11 mouse cellular contexts compared by ENCODE assay signal in the genomic region with DNA sequence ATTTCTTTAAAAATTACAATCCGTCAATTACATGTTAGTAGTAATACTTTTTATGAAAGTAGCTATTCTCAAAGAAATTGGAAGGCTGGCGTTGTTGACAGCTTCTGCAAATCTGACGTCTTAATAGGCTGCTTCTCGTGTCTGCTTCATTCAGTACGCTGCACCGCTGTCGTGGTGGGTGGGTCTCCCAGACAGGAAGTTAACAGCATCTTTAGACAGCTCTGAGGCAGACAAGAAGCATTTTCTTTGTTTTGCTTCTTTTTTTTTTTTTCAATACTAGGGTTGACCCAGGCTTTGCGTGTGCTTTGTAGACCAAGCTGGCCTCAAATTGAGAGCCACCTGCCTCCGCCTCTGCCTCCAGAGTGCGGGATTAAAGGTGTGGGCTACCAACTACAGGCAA. TPM values are rescaled to one million over a fixed set of nuclear protein-coding genes. Genes with fewer than 3 reads are reported as not detected.
DNase-seq lines count a peak whose midpoint lies in the region; ATAC-seq lines count a peak whose summit lies in the region.
"Had no signal": no experiment of that assay in that cellular context is flagged by ENCODE, and none has a peak within 500 bp of the region (broad histone marks: within the 10 kb centered on the region; RNA-seq: fewer than 3 reads in every experiment).

No protein-coding gene starts in this region.

- H3K27ac ChIP-seq in forebrain, embryonic 14.5 days (ENCODE audit: low read depth, low read length), result peak overlapping the region; percentile 28
- H3K27ac ChIP-seq in neural tube, embryonic 15.5 days (replicated peaks), result peak overlapping the region; percentile 39; the same call in 1 of the 2 replicates
- H3K27ac ChIP-seq: embryonic facial prominence, embryonic 15.5 days; limb, embryonic 15.5 days had no signal

- H3K9me3 ChIP-seq in forebrain, embryonic 14.5 days (replicated peaks; ENCODE audit: control insufficient read depth, low read length), result no peaks in the 10 kb centered on the region
- no peaks in the 10 kb centered on the region for H3K9me3 ChIP-seq in neural tube, embryonic 15.5 days (replicated peaks)
- H3K9me3 ChIP-seq: embryonic facial prominence, embryonic 15.5 days; limb, embryonic 15.5 days had no signal

- peaks cover 3% of the 10 kb centered on the region for H3K4me1 ChIP-seq in forebrain, embryonic 14.5 days (ENCODE audit: control insufficient read depth, insufficient read depth, low read length)
- H3K4me1 ChIP-seq in neural tube, embryonic 15.5 days, result peaks cover 68% of the 10 kb centered on the region

- H3K9ac ChIP-seq in forebrain, embryonic 14.5 days (ENCODE audit: low read length), result no peak overlapping the region
- no peak overlapping the region for H3K9ac ChIP-seq in neural tube, embryonic 15.5 days (replicated peaks)
- H3K9ac ChIP-seq: embryonic facial prominence, embryonic 15.5 days; limb, embryonic 15.5 days had no signal

- no peak overlapping the region for H3K4me3 ChIP-seq in forebrain, embryonic 14.5 days (ENCODE audit: low read depth, low read length)
- no peak overlapping the region for H3K4me3 ChIP-seq in neural tube, embryonic 15.5 days (replicated peaks)
- H3K4me3 ChIP-seq: embryonic facial prominence, embryonic 15.5 days; limb, embryonic 15.5 days had no signal

- 61% methylated on average over 10 of the region's 10 CpGs for WGBS in forebrain, embryonic 14.5 days
- WGBS in neural tube, embryonic 15.5 days, result 74% methylated on average over 10 of the region's 10 CpGs

- no peaks in the 10 kb centered on the region for H3K27me3 ChIP-seq in forebrain, embryonic 14.5 days (replicated peaks; ENCODE audit: control insufficient read depth, insufficient read depth, low read length)
- no peaks in the 10 kb centered on the region for H3K27me3 ChIP-seq in neural tube, embryonic 15.5 days (replicated peaks)
- H3K27me3 ChIP-seq: embryonic facial prominence, embryonic 15.5 days; limb, embryonic 15.5 days had no signal

- peaks cover 10% of the 10 kb centered on the region; the same call in 1 of the 2 replicates for H3K36me3 ChIP-seq in forebrain, embryonic 14.5 days (ENCODE audit: control insufficient read depth, insufficient read depth, low read length)
- no peaks in the 10 kb centered on the region for H3K36me3 ChIP-seq in neural tube, embryonic 15.5 days

- no peak overlapping the region for H3K4me2 ChIP-seq in forebrain, embryonic 14.5 days (ENCODE audit: low read length)
- no peak overlapping the region for H3K4me2 ChIP-seq in neural tube, embryonic 15.5 days
- H3K4me2 ChIP-seq: embryonic facial prominence, embryonic 15.5 days; limb, embryonic 15.5 days had no signal

- peak; percentile 58 for DNase-seq in kidney, postnatal 10 days
- no peak for DNase-seq in kidney, adult 18-20 months
- peak; percentile 58 for DNase-seq in forebrain, embryonic 14.5 days (ENCODE audit: low spot score)
- DNase-seq in layer of hippocampus, postnatal 36 days, result no peak
- no peak for DNase-seq in layer of hippocampus, postnatal 10 days (ENCODE audit: low spot score in 2 of 2)
- DNase-seq in ovary, postnatal 10 days (ENCODE audit: low spot score), result no peak

- peak; percentile 67 for ATAC-seq in activated CD4-positive, CD25-positive, alpha-beta regulatory T cell, adult 4 months
- no peak for ATAC-seq in forebrain, embryonic 14.5 days
- ATAC-seq in neural tube, embryonic 15.5 days (ENCODE audit: low FRiP score), result no peak

RNA-seq across cellular contexts. Expression of gene Vapb, which starts 31.9 kb away (rescaled TPM):
- 1 to 10 TPM; 1.8 to 2.0 TPM for polyA plus RNA-seq in activated CD4-positive, CD25-positive, alpha-beta regulatory T cell, adult 4 months (2017; shearing (Covaris generic))
- 13.9 and 18.5 TPM in 2 replicates for polyA plus RNA-seq in forebrain, embryonic 14.5 days (2014; fragmentation: Nextera tagmentation; extraction: Ambion mirVana)
- 16.4 and 19.9 TPM in 2 replicates for polyA plus RNA-seq in neural tube, embryonic 15.5 days (2015; fragmentation: Nextera tagmentation; extraction: Ambion mirVana)
- 100 to 1,000 TPM; 114 to 126 TPM for total RNA-seq in layer of hippocampus, postnatal 36 days (2021)
- 100 to 1,000 TPM in 1 of 2 experiments, 10 to 100 TPM in 1; 96.4 to 101 TPM for total RNA-seq in layer of hippocampus, postnatal 10 days (2021)

RNA-seq across cellular contexts. Expression of gene 1700010B08Rik, which starts 50.0 kb away (rescaled TPM):
- not detected for polyA plus RNA-seq in activated CD4-positive, CD25-positive, alpha-beta regulatory T cell, adult 4 months (2017; shearing (Covaris generic))
- not detected in 2 replicates for polyA plus RNA-seq in forebrain, embryonic 14.5 days (2014; fragmentation: Nextera tagmentation; extraction: Ambion mirVana)
- polyA plus RNA-seq in neural tube, embryonic 15.5 days (2015; fragmentation: Nextera tagmentation; extraction: Ambion mirVana), result not detected in 2 replicates
- total RNA-seq in layer of hippocampus, postnatal 36 days (2021), result not detected
- not detected for total RNA-seq in layer of hippocampus, postnatal 10 days (2021)
- total RNA-seq: monocyte, adult 5-6 weeks had no signal
- polyA plus RNA-seq: embryonic facial prominence, embryonic 15.5 days; limb, embryonic 15.5 days had no signal

Comparison
In these comparisons a context has a peak if more than half of its experiments do, and no peak if none do; other contexts are left out.
1. DNase-seq: peak in kidney, postnatal 10 days (single experiment) and forebrain, embryonic 14.5 days (single experiment); none in kidney, adult 18-20 months (single experiment), layer of hippocampus, postnatal 36 days (0 of 2), layer of hippocampus, postnatal 10 days (0 of 2) and ovary, postnatal 10 days (single experiment).